Mouse (Mus musculus): ENCODE data around the gene Gm9774. TPM values are rescaled to one million over a fixed set of nuclear protein-coding genes. Genes with fewer than 3 reads are reported as not detected.

Gene Gm9774
- total RNA-seq (2021): 1.6 and 7.1 TPM in 2 replicates
- long read RNA-seq, experiment 1, partial matches to known transcripts: 0 of 5 reads
- long read RNA-seq, experiment 1, other reads (novel, unspliced or antisense): 1 of 5 reads
- long read RNA-seq, experiment 2, partial matches to known transcripts: 0 of 2 reads
- long read RNA-seq, experiment 2, other reads (novel, unspliced or antisense): 0 of 2 reads

DNA sequence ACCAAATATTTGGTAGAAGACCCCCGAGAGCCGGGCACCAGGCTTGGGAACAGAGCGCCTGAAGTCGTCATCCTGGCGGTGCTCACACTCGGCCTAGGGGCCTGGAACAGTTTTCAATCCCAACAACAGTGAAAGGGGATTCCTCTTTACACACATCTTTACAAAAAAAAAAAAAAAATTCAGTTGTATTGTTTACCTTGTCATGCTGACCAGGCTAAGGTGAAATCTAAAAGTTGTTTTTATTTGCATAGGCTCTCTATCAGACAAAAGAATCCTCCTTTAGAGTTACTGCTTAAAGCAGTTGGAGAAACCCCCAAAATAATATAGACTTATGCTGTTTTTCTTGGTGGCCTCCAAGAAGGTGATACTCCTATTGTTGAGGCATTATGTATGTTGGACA is at the start of gene Gm9774:
Gene Gm9774, minus strand, starts transcription at position 101 of the 400 bp plus-strand sequence.
- DNase-seq: no peak

DNA sequence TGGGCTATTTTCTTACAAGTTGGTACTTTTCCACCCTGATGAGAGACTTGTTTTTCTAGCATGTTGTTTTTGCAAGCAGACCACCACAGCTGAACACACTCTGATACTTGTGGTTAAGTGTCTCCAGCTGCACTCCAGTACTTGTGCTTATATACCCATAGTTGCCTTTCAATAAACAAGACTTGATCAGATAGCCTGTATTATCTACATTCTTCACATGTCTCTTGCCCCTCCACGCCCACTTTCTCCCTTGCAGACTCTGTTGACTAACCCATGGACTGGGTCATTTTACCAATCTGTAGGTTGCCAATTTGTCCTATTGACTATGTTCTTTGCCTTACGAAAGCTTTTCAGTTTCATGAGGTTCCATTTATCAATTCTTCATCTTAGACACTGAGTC is 40.9 kb upstream of the Gm9774 start:
- no peak for DNase-seq

DNA sequence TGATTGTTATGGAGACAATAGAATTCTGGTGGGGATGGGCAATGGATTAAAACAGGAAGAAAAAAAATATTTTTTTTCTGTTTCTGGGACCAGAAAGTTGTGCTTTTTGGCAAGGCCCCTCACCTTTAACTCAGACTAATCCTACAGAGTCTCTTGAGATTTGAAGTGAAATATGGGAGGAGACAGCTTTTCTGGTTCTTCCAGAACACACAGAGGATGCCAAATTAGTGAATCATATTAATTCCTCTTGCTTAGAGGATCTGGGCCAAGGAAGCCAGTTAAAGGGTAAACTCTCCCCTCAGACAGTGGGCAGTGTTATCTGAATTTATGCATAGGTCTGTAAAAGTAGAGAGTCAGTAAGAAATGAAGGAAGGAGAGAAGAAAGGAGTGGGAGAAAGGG is 38.2 kb upstream of the Gm9774 start:
- DNase-seq: no peak

DNA sequence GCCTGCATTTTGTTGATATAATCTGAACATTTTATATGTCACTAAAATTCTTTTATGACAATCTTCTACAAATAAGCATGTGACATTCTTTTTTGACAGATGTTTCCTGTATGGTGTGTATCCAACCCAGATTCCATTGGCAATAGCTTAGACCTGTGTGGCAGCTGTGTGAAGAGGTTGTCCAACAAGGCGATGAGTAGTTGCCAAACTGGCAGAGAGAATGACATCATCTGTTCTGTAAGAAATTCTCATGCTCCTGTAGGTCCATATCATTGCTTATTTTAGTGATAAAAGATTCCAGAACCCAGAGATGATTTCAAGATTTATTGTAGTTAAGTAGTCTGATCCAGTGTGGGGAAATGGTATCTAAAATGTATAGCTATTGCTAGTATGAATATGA is 37.4 kb upstream of the Gm9774 start:
- no peak for DNase-seq

DNA sequence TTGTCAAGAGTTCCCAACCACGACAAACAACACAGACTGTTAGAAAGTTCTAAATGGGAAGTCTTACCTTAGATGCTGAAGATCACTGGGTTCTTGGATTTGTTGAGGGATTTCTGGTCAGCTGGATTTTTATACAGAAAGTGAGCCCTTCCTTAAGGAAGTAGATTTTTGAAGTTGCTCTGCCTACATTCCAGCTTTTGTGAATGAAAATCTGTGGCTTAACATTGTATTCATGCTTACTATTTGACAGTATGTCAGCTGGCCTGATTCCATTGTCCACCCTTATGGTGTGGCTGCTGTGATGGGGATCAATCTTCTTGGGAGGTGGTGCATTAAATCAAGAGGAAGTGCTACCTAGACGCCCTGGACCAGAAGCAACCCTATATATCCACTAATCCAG is 29.4 kb upstream of the Gm9774 start, which contains the start of gene Sprr3:
Gene Sprr3, minus strand, starts transcription at position 101 of the 400 bp plus-strand sequence.
- DNase-seq: no peak

DNA sequence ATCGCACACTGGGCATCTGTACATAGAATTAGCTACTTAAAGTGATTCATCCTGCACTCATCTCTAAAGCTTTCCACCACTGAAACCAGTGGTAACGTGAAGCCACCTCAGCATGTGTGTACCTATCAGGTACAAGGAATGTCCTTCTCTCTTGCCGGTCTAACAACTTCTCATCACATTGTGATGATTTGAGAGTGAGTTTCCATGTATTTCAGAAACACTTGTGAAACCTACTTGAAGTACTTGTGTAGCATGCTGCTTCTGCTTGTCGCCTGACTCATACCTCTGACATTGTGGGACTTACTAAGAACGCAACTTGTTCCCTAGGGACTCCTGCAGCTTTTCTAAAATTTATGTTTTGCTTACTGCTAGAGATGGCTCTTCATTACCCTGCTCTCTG is 25.9 kb upstream of the Gm9774 start:
- no peak for DNase-seq

DNA sequence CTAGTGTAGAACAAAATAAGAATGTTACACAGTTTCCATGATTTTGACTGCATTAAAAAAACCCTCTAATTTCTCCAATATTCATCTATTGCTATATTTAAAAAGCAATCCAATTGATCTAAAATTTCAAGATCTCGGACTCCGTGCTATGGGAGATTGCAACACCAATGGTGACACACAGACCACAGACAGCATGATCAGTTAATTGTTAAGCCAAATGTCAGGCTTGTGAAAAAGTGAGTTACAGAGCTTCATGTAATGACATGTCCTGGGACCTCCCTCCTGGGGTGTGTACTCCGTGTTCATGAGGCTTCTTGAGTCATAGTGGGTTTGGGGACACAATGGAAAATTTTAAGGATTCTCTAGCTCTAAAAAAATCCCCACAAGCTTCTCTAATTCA is 11.0 kb upstream of the Gm9774 start:
- DNase-seq: no peak

DNA sequence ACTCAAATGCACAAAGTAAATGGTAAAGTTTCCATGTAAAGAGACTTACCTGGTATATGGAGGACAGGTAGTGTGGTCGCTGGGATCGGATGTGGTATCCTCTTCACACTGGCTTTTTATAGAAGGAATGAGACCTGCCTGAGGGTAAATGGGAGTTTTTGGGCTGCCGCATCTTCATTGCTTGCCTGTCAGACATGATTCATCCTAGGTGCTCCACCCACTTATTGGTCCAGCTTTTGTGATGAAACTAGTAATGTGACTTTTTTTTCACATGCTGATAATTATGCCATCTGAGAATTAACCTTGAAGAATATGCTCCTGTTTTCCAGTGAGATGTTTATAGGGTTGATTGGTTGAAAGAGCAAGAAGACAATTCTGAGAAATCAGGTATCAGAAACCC is 9.5 kb upstream of the Gm9774 start, which contains the start of gene Sprr1b:
Gene Sprr1b, minus strand, starts transcription at position 101 of the 400 bp plus-strand sequence.
- DNase-seq: no peak

DNA sequence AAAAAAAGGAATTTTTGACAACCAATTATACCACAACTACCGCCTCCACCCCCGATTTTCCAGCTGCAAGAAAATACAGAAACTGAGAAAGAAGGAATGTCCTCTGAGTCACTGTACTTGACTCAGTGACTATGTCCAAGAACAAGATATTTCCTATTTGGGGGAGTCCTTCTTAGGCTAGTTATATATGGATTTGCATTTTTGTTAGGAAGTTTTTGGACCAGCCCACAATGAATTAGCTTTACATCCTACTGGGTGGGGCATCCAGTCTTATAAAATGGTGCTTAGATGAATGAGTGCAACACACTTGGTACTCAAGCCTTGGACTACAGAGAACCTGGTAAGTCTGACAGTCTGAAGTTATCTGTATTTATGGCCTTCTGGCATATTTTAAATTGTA is 3.1 kb upstream of the Gm9774 start, which contains the start of gene Sprr2k:
Gene Sprr2k, plus strand, starts transcription at position 301 of the 400 bp plus-strand sequence.
- DNase-seq: no peak

DNA sequence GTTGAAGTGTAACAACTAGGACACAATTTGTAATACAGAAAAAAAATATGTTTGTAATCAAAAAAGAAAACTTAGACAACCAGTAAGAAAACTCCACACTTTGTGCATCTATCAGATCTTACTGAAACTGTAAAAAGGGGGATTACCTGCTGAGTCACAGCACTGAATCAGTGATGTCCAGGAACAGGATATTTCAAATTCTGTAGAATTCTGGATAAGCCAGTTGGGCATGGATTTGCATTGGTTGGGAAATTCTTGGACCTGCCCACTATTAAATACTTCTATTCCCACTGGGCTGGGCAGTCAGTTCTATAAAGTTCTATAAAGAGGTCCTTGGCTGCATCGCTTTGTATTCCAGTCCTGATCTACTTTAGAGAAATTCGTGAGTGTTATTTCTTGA is 11.4 kb downstream of the Gm9774 start, which contains the start of gene Sprr2j-ps:
Gene Sprr2j-ps, plus strand, starts transcription at position 301 of the 400 bp plus-strand sequence.
- no peak for DNase-seq

DNA sequence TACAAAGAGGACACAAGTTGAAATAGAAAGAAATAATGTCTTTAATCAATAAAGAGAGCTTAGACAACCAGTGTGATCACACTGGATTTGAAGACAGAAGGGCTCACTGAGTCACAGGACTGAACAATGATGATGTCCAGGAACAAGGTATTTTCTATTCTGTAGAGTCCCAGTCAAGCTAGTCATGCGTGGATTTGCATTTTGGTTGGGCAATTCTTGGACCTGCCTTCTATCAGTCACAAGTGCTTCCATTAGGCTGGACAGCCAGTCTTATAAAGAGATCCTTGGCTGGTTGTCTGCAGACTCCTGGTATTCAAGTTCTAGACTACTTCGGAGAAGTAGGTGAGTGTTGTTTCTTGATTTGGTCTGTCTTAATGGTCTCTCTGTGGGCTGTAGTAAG is 21.5 kb downstream of the Gm9774 start, which contains the start of gene Sprr2i:
Gene Sprr2i, plus strand, starts transcription at position 301 of the 400 bp plus-strand sequence.
- no peak for DNase-seq

DNA sequence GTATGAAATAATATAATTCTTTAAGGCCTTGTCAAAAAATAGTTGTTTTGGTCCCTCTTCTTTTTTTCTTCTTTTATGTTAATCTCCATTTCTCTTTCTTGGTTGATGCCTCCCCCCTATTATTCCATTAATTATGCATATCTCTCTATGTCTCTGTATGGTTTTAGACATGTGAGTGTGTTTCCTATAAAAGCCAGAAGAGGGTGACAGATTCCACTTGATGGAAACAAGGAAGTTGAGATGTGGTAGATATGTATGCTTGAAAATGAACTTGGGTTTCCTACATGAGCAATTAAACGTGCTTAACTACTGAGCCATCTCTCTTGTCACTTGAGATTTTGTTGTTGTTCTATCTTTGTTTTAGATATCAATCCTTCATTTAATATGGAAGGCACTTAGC is 34.9 kb downstream of the Gm9774 start:
- no peak for DNase-seq

DNA sequence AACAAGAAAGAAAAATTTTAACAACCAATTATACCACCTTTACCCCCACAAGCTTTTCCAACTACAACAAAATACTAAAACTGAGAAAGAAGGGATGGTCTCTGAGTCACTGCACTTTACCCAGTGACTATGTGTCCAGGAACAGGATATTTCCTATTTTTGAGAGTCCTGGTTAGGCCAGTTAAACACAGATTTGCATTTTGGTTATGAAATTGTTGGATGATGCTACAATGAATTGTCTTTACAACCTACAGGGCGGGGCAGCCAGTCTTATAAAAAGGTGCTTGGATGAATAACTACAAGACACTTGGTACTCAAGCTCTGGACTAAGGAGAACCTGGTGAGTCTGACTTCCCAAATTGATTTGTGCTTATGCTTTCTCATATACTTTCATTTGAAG is 43.8 kb downstream of the Gm9774 start, which contains the start of gene Sprr2h:
Gene Sprr2h, plus strand, starts transcription at position 301 of the 400 bp plus-strand sequence.
- DNase-seq: no peak

Other genes starting within 250 kb of the Gm9774 start
- not detected in 2 replicates for gene Sprr2a1, start 213.6 kb downstream of the Gm9774 start, total RNA-seq (2021)
- gene Sprr2a2, start 213.5 kb downstream of the Gm9774 start, total RNA-seq (2021): not detected in 2 replicates
- not detected in 2 replicates for gene Sprr2a3, start 144.0 kb downstream of the Gm9774 start, total RNA-seq (2021)
- gene Sprr2b, start 112.8 kb downstream of the Gm9774 start, total RNA-seq (2021): not detected in 2 replicates
- gene Sprr2d, start 90.3 kb downstream of the Gm9774 start, total RNA-seq (2021): not detected in 2 replicates
- gene Sprr2e, start 77.3 kb downstream of the Gm9774 start, total RNA-seq (2021): not detected in 2 replicates
- not detected in 2 replicates for gene Sprr2f, start 64.2 kb downstream of the Gm9774 start, total RNA-seq (2021)
- gene Sprr2h, start 43.7 kb downstream of the Gm9774 start, total RNA-seq (2021): not detected in 2 replicates
- gene Sprr2i, start 21.4 kb downstream of the Gm9774 start, total RNA-seq (2021): not detected in 2 replicates
- not detected in 2 replicates for gene Sprr2j-ps, start 11.3 kb downstream of the Gm9774 start, total RNA-seq (2021)
- gene Sprr2k, start 3.2 kb upstream of the Gm9774 start, total RNA-seq (2021): not detected in 2 replicates
- gene Sprr1b, start 9.4 kb upstream of the Gm9774 start, total RNA-seq (2021): not detected in 2 replicates
- gene Sprr3, start 29.3 kb upstream of the Gm9774 start, total RNA-seq (2021): not detected in 2 replicates
- not detected in 2 replicates for gene Sprr1a, start 56.5 kb upstream of the Gm9774 start, total RNA-seq (2021)
- gene Sprr4, start 71.1 kb upstream of the Gm9774 start, total RNA-seq (2021): not detected in 2 replicates
- not detected in 2 replicates for gene 2310046K23Rik, start 105.1 kb upstream of the Gm9774 start, total RNA-seq (2021)
- gene Ivl, start 144.3 kb upstream of the Gm9774 start, total RNA-seq (2021): not detected in 2 replicates
- not detected in 2 replicates for gene Smcp, start 159.6 kb upstream of the Gm9774 start, total RNA-seq (2021)
- not detected in 2 replicates for gene 2210017I01Rik, start 178.1 kb upstream of the Gm9774 start, total RNA-seq (2021)
- not detected in 2 replicates for gene Lce6a, start 192.2 kb upstream of the Gm9774 start, total RNA-seq (2021)
- not detected in 2 replicates for gene Lce1a1, start 218.9 kb upstream of the Gm9774 start, total RNA-seq (2021)
- not detected in 2 replicates for gene Lce1b, start 227.5 kb upstream of the Gm9774 start, total RNA-seq (2021)
- gene Lce1a2, start 240.9 kb upstream of the Gm9774 start, total RNA-seq (2021): not detected in 2 replicates
- gene Lce1c, start 249.8 kb upstream of the Gm9774 start, total RNA-seq (2021): not detected in 2 replicates